Mouse (Mus musculus) E14TG2a.4 (cell line): ENCODE measurements at regions not wholly inside any gene's neighbourhood (a gene's known extent, or its start where the extent isn't known, plus 50 kb on each side); places are given as distances from the start of the nearest gene placed in this dataset.

ENCODE experiments used
- CTCF ChIP-seq: conservative IDR thresholded peaks from 2 replicates; pipeline ENCODE4 v1.5.1; 2014; ENCODE audit warnings: low read length
- NANOG ChIP-seq: IDR thresholded peaks from 2 replicates; pipeline ENCODE4 v1.6.1; 2014; ENCODE audit warnings: borderline replicate concordance, low read length, mixed read lengths

GRCm38 (mm10) chr5:112001742-112002701 lies 250.3 kb downstream of the Cryba4 start:
- TF ChIP-seq CTCF: 0 out of 2 replicates have a peak, but pooled peaks have one; percentile 4
- TF ChIP-seq NANOG: peak; percentile 82
